Mouse (Mus musculus): Measurements from ENCODE around the gene Atad2b.
"Not testable (repeated sequence)": the region's sequence is repeated elsewhere in the genome, so short reads cannot be mapped to it uniquely, and the experiment has no call there.

Atad2b gene

DNA sequence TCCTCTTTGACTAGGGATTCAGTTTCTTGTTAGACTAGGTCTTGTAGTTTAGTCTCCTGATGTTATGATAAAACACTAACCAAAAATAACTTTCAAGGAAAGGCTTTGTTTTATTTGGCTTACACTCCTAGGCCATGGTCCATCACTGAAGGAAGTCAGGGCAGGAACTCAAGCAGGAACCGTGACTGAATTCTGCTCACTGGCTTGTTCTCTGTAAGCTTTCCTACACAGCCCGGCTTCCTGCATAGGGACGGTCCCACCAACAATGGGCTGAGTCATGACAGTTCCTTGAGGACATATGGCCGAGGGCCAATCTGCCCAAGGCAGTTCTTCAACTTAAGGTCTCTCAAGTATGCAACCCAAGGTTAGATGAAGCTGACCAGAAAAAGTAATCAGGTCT lies 5.4 kb upstream of the Atad2b start:
- no peak for DNase-seq (ENCODE audit: low spot score)

DNA sequence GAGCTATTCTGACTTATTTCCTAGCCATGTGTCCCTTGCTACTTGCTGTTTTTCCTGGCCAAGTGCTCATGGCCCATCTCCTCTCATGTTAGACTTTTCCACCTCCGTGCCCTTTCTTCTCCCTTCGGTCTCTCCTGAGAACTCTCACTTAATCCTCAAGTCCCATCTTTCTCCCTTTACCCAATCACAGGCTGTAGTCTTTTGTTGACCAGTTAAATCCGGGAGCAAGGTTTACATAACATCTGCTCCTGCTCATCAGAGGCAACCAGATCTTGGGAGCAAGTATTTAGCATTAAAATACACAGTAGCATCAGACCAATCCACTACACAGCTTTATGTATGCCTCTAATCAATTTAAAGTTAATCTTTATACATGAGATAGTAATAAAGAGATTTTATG lies 2.7 kb upstream of the Atad2b start:
- no peak for DNase-seq (ENCODE audit: low spot score)

DNA sequence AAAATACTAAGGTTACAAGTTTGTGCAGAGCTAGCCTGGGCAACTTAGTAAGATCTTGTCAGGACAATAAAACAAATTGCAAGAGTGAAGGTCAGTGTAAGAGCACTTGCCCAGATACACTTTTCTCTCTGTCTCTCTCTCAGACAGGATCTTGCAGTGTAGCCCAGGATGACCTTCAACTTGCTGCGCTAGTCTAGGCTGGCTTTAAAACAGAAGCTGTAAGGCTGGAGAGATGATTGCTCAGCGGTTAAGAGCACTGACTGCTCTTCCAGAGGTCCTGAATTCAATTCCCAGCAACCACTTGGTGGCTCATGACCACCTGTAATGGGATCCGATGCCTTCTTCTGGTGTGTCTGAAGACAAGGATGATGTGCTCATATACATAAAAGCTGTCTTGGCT lies 2.2 kb upstream of the Atad2b start:
- no peak for DNase-seq (ENCODE audit: low spot score)

DNA sequence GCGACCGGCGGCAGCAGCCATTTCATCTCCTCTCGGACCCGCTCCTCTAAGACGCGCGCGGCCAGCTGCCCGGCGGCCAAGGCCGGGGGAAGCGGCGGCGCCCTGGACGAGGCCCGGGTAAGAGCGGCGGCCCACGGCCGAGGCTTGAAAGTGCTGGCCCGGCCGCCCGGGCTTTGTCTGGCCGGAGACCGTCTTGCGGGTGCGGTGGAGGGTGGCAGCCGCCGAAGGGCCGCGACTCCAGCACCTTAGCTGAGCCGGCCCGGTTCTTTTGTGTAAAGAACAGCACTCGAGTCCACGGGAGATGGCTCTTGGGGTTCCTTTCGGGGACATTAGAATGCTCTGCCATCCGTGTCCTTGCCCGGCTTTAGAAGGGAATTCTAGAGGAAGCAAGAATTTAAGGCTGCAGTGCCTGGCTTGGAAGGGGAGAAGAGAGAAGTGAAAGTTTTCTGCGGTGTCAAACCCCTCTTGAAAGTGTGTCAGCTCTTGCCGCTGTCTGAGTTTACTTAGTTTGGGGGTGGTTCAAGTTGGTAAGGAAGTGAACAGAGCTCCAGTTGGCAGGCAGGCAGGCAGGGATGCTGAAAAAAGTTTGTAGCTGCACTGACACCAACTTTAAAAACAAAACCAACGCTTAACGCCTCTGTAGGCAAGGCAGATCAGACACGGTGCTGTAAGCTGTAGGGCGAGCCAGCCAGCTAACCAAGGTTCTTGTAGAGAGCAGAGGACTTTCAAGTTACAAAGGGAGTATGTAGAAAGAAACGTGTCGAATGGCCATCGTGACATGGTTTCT lies 845 bp downstream of the Atad2b start:
- peak; percentile 63 for DNase-seq (ENCODE audit: low spot score)

DNA sequence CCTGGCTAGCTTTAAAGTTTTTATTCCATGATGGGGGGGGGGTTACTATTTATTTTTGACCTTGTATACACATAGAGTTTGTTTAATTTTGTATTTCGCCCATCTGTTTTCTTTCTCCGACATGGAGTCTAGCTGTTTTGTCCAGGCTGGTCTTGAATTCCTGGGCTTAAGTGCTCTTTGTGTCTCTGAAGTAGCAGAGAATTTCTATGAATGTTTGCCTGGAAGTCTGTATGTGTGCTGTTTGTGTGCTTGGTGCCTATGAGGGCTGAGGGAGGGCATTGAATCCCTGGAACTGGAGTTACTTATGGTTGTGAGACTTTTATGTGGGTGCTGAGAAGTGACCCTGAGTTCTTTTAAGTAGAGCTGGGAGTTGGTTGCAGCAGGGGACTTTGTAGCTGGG lies 11.0 kb downstream of the Atad2b start:
- no peak for DNase-seq (ENCODE audit: low spot score)

DNA sequence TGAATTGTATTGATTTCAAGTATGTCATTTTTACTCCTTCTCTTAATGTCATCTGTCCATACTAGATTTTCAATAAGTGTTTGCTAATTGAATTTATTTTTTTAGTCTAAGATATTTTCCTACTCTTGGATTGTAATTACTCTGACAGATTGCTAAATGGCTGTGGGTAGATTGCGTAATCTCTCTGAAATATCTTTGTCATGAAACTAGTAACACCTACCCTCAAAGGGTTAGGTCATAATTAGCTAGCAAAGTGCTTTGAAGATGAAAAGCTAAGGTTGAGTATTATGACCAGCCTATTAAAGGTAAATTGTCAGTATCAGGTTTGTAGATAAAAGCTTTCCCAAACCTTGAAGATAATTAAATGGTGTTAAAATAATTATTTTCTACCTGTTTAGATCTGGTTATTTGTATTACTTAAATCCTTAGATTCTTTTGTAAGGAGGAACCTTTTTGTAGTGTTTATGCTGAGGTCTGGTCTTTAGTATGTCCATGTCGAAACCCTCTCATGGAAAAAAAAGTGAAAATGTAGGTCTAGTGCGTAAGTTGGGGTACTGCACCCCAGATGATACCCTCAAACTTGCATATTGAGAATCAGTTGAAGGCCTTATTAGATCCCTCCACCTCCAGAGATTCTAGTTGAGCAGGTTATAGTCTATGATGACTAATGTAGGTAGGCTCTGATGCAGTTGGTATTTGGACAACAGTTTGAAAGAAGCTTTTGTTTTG lies 13.8 kb downstream of the Atad2b start:
- DNase-seq (ENCODE audit: low spot score): no peak

DNA sequence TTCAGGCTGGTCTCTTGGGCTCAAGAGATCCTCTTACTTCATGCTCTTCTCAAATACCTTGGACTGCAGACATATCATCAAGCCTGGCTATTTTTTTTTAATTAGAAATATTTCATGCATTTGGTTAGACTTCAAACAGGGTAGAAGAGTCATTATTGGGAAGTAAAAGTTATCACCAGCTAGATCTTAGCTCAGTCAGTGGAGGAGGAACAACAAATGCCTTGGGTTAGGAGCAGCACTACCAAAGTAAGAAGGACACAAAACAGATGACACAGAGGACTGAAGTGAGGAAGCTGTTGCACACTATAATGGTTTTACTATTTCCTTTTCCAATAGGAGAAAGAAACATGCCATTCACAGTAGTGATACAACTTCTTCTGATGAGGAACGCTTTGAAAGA lies 35.1 kb downstream of the Atad2b start:
- DNase-seq (ENCODE audit: low spot score): no peak

DNA sequence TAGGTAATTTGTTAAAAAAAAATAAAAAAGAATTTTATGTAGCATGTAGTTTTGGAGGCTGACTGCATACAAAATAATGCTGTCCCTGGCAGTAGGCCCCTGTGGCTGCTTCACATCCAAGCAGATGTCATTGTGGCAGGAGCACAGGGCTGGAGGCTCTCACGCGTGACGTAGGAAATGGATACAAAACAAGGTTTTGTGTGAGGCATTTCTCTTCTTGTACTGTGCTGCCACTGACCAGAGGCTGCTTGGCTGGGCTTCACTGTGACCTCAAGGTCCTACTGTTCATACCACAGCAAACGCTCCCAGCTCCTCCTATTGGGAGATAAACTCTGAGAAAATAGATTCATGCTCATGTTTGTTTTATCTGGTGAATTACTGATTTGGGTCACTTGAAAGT lies 36.0 kb downstream of the Atad2b start:
- no peak for DNase-seq (ENCODE audit: low spot score)

DNA sequence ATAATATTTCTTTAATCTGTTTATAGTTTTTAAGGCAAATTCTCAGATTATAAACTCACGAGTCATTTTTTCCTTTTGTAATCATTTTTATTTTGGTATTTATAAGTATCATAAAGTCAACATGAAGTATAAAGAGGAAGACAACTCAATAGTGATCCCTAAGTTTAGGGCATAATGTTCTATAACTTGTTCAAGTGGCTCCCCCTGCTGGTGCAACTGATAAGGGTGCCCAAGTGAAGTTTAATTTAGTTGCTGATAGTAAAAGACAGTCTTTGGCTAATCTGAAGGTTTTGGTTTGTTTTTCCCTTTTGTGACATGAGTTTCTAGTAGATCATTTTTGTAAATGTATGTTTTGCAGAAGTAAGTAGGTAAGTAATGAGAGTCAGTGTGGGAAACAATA lies 55.8 kb downstream of the Atad2b start:
- DNase-seq (ENCODE audit: low spot score): peak; percentile 78

DNA sequence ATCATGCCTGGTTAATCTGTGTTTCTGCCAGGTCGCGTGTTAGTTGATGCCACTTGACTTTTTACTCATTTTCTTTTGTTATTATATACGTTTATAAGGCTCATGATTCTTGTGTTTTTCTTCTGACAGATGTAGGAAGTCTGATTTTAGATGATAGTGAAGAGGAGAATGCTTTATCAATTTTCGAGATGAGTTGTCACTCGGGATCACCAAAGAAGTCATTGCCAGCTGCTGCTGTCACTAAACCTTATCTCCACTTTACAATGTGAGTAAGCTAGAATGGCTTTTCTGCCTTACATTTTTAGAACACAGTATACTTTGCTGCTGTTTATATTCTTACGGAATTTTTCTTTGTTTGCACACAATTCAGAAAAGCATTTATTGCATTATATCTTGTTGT lies 61.2 kb downstream of the Atad2b start:
- DNase-seq (ENCODE audit: low spot score): no peak

DNA sequence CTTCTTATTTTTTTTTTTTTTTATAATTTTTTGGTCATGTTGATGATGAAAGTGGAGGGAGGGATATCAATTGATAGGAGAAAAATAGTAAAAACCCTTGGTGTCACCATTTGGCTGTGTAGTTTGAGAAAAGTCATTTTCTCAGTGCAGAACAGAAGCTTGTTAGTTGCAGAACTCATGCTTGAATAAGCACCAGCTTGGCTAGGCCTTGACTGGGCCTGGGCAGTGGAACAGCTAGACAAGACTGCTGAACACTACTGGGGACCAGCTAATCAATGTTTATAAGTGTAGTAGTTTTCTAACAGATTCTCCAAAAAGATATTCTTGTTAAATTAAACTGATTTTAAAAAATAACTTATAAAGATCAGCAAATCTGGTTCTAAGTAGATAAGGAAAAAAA lies 79.8 kb downstream of the Atad2b start:
- no peak for DNase-seq (ENCODE audit: low spot score)

DNA sequence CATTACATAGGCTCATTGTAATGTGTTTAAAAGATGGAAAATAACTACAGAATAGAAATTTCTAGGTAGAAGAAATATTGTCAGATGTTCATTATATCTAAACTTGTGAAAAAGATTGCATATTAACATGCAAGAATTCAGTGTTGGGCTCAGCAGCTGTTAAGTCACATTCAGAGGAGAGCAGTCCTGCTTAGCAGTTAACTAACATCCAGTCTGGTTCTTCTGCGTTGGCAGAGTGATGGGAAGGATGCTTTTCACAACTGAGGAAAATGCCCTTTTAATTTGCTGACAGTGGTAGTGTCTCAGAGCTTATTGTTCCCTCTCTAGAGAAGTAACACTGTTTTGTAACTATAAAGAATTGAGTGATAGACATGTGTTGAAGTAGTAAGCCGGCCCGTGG lies 88.2 kb downstream of the Atad2b start:
- DNase-seq (ENCODE audit: low spot score): no peak

DNA sequence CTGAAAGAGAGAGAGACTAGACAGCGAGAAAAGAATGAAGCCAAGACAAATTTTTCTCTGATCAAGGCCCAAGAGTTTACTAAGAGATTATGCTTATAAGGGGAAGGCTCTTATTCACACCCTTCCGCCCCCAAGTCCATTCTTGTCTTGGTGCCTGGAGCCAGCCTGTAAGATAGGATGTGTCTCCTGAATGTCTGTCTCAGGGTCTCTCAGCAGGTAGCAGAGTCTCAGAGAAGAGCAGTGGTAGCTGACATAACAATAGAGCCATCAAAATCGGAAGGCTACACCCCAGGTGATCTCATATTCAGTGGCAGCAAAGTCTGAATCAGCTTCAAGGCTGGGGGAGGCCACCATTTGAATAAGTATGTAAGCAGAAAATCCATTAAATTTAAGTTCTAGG lies 88.6 kb downstream of the Atad2b start:
- not testable (repeated sequence) for DNase-seq (ENCODE audit: low spot score)

DNA sequence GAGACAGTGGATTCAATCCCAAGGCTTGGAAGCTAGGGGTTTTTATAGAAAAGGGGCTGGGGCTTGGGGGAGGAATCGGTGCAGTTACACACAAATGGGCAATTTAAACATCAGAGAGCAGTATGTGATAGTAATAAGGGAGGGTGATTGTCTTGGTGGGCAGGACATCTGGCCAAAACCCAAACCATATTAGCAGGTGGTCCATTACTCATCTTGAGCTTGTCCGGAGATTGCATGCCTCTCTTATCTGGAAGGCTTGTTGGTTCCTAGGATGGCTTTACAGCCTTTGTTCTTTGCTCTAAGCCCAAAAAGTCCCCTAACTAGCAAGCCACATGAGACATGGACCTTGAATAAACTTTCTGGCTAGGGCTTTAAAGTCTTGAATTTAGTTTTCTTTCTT lies 91.5 kb downstream of the Atad2b start:
- not testable (repeated sequence) for DNase-seq (ENCODE audit: low spot score)

DNA sequence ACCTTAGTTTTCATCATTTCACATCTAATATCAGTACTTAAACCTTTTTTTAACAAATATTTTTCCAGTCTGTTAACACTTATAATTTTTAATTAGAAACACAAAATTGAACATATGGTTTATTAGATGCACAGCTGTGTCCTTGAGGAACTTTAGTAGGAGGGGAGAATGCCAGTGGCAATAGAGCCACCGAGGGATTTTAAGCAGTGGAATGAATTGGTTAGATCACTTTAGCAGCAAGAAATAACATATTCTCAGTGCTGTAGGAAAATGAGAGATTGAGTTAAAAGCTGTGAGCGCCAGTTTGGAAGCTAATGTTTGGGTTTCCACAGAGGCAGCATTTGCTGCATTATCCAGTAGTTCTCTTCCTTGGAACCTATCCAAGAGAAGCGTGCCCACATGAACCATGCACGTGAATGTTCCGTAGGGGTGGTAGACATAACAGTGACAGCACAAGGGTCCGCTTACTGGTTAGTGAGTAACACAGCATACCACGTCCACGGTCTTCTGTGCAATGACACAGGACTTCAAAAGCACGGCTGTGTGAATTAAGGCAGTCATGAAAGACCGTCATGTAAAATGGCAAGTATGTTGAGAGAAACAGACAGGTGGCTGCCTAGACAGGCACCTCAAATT lies 108.2 kb downstream of the Atad2b start:
- no peak for DNase-seq (ENCODE audit: low spot score)

DNA sequence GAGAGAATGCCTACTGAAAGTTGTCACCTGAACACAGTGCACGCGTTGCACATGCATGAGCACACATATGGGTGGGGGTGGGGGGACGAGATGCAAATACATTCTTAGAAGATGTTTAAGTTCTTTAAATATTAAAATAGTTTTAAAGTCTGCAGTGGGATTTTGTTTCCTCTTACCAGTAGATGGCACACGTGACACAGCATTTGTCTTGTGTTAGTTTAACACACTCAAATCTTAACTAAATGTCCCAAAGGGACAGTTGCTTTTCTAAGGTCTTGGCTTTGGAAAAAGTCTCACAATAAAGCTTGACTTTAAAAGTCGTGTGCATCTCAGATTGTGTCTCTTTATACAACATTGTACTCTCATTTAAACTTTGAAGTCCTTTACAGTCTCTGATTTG lies 111.9 kb downstream of the Atad2b start:
- no peak for DNase-seq (ENCODE audit: low spot score)

DNA sequence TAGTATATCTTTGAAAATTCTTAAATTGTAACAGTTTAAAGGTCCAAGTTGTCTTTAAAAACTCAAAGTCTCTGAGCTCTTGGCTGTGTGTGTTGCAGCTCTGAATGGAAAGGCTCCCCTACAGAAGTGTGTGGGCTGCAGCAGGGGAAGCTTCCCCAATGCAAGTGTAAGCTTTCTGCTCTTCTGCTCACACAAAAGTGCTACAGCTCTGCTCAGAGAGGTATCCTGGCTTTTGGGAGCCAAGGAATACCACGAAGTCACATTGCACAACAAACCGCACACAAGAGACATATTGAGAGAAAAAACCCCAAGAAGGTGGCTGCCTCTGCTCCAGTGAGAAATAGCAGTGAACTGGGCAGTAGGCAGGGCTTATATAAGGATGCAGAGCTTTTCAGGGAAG lies 120.9 kb downstream of the Atad2b start:
- DNase-seq (ENCODE audit: low spot score): no peak

DNA sequence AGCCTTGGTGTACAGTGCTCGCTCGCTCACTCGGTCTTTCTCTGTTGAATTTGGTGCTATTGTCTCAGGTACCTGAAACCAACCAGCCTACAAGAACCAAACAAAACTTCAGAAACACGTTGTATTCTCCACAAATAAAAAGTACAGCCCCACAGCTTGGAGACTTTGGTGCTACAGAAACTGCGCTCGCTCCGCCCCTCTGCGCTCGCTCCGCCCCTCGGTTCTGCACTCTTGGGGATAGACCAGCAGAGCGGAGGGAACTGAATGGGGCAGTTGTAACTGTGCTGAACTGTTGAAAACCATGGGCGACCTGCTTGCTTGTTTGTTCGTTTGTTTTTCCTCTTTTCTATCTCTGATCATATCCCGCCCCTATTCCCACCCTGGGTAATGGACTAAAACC lies 127.0 kb downstream of the Atad2b start:
- no peak for DNase-seq (ENCODE audit: low spot score)

DNA sequence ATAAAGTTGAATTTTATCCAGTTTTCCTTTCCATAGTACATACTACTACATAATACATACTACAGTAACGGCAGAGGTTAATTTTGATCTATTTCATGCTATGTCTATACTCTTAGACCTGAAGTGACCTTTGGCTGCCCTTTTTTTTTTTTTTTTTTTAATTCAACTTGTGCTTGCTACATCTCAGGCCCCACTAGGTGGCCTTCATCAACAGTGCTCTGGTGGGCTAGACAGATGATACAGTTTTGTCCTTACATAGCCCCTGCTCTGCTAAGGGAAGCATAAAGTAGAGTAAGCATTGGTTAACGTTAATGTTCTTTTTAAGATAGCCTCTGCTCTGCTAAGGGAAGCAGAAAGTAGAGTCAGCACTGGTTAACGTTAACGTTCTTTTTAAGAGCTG lies 131.0 kb downstream of the Atad2b start:
- DNase-seq (ENCODE audit: low spot score): no peak

DNA sequence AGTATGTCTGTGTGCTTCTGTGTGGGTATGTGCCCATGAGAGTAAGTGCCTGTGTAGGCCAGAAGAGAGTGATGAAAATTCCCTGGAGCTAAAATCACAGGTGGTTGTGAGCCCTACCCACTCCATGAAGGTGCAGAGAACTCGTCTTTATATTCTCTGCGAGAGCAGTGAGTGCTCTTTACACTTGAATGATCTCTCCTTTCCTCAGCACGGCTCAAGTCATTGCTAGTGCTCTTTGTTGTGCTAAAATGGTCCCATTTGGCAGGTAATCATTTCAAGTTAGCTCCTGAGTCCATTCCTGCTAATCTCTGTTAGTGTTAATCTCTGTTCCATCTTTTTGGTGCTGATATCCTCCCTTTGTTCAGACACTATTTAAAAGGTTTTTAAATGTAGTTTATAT lies 150.4 kb downstream of the Atad2b start:
- no peak for DNase-seq (ENCODE audit: low spot score)

DNA sequence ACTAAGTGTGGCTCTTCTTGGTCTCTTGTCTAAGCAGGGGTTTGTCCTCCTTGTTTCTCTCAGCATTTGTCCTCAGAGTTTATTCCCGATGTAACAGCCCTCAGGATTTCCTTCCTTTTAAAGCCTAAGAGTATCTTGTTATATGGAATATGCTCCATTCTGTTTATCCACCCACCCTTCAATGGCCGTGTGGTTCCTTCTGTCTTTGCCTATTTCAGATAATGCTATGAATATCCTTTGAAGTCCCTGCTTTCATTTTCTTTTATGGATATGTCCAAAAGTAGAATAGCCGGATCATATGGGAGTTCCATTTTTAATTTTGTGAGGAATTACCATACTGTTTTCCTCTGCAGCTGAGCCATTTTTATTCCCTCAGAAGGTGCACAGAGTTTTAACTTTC lies 153.0 kb downstream of the Atad2b start:
- no peak for DNase-seq (ENCODE audit: low spot score)

DNA sequence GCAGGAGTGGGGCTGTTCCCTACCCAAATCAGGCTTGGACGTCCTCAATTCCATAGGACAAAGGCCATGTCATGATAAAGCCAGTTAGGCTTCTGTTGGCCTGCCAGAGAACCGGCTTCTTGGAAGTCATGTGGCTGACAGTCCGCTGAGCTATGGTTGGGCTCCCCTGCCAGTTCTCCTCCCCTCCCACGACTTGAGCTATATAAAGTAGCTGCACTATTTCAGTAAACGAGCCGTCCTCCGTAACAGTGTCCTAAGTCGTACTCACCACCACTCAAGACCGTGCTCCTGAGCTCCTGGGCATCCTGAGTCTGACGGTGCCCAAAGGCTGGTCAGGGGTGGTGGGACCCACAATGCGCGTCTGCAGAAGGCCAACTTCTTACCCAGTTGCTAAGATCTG lies 156.0 kb downstream of the Atad2b start:
- DNase-seq (ENCODE audit: low spot score): no peak

DNA sequence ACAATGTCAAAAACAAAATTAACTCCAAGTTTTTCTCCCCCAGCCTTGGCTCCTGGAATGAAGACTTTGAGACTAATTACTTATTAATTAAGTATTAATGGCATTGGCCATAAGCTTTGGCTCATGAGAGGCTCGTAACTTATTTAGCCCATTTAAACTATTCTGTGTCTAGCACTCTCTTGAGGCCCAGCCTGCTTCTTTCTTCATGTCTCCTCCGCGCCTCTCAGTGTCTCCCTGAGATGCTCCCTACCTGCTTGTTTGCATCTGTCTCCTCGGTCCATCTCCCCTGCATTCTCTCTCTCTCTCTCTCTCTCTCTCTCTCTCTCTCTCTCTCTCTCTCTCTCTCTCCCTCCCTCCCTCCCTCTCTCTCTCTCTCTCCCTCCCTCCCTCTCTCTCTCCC lies 164.3 kb downstream of the Atad2b start:
- DNase-seq (ENCODE audit: low spot score): no peak

All from embryo, embryonic 10 days (tissue).